Mouse (Mus musculus) urinary bladder, postnatal 4 days (tissue): Measurements from ENCODE around the gene Gm43552.

Source experiments
- DNase-seq, 2 experiments: peaks; one replicate each; pipeline ENCODE4 v3.0.0; 2021 to 2022; ENCODE audit warnings: low spot score in 2 of 2

Gm43552 gene

GRCm38 (mm10) chr5:65438041-65438440 is 54.6 kb downstream of the Gm43552 start:
- no peak for DNase-seq

GRCm38 (mm10) chr5:65435806-65436561 is 56.6 kb downstream of the Gm43552 start, which contains the start of gene Ugdh:
TSS of gene Ugdh (minus strand) at chr5:65435949.
- peak; percentile 97 to 98 for DNase-seq

GRCm38 (mm10) chr5:65435363-65435805 is 57.2 kb downstream of the Gm43552 start:
- DNase-seq: no peak

GRCm38 (mm10) chr5:65434471-65435362 is 57.9 kb downstream of the Gm43552 start:
- DNase-seq: no peak

GRCm38 (mm10) chr5:65429441-65429840 is 63.2 kb downstream of the Gm43552 start:
- DNase-seq: no peak

- no peak for DNase-seq
Measured at GRCm38 (mm10) chr5:65428321-65428720, 64.3 kb downstream of the Gm43552 start.

- DNase-seq: no peak
Measured at GRCm38 (mm10) chr5:65425251-65425650, 67.4 kb downstream of the Gm43552 start.

GRCm38 (mm10) chr5:65424215-65424614 is 68.4 kb downstream of the Gm43552 start:
- DNase-seq: no peak

GRCm38 (mm10) chr5:65422803-65423202 is 69.8 kb downstream of the Gm43552 start:
- no peak for DNase-seq

- DNase-seq: no peak
Measured at GRCm38 (mm10) chr5:65420822-65421221, 71.8 kb downstream of the Gm43552 start.

- DNase-seq: no peak
Measured at GRCm38 (mm10) chr5:65419136-65419535, 73.5 kb downstream of the Gm43552 start.

GRCm38 (mm10) chr5:65415653-65416458 is 76.8 kb downstream of the Gm43552 start:
- peak in 1 of 2 experiments; percentile 61 for DNase-seq

GRCm38 (mm10) chr5:65407989-65408388 is 84.6 kb downstream of the Gm43552 start:
- no peak for DNase-seq

- peak; percentile 77 to 79 for DNase-seq
Measured at GRCm38 (mm10) chr5:65401251-65401994, 91.2 kb downstream of the Gm43552 start.

- no peak for DNase-seq
Measured at GRCm38 (mm10) chr5:65394425-65394824, 98.2 kb downstream of the Gm43552 start.

GRCm38 (mm10) chr5:65391753-65392152 is 100.9 kb downstream of the Gm43552 start:
- no peak for DNase-seq

- peak; percentile 98 to 99 for DNase-seq
Measured at GRCm38 (mm10) chr5:65390648-65391644, 101.7 kb downstream of the Gm43552 start, which contains the start of the genes Rpl9 and Lias. TSS of gene Rpl9 (minus strand) at chr5:65391444. TSS of gene Lias (plus strand) at chr5:65391497.

GRCm38 (mm10) chr5:65387008-65387867 is 105.4 kb downstream of the Gm43552 start:
- DNase-seq: no peak

- DNase-seq: no peak
Measured at GRCm38 (mm10) chr5:65385704-65386103, 106.9 kb downstream of the Gm43552 start.
